Mouse (Mus musculus): ENCODE measurements around the gene Zbtb1.

Zbtb1 gene

DNA sequence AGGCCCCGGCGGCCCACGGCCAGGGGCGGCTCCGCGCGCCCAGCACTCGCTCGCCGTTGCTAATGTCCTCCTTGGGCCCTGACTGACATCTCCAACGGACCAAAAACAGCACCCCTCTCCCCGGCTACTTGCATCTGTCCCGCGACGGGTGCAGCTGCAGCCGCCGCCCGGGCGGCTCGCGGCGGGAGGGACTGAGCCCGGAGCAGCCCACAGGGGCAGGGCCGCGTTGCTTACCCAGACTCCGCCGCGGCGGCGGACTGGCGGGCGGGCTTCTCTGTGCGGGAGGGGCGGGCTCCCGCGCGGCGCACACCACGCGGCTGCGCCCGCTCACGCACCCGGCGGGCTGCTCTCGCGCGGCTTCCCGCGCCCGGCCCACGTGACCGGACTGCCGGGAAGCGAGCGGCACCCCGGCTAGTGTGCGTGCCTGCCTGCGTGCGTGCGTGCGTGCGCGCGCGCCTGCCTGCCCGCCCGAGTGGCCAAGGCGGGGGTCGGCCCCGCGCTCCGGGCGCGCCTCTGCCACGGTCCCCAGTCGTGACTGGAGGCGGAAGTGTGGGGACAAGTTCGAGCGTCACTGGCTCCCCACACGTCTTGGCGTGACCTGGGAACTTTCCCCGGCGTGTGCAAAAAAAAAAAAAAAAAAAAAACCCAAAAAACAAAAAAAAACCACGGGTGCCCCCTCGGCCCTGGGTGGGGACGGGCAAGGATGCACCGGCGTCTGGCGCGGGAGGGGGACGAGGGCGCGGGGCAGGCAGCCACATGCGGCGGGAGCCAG lies 674 bp upstream of the Zbtb1 start, which contains the start of gene Zbtb25:
Gene Zbtb25, minus strand, starts transcription at position 397 of the 772 bp plus-strand sequence.
- DNase-seq = peak; percentile 87 to 93

GRCm38 (mm10) chr12:76370831-76371571 lies 935 bp downstream of the Zbtb1 start:
- DNase-seq = peak; percentile 55 to 66

DNA sequence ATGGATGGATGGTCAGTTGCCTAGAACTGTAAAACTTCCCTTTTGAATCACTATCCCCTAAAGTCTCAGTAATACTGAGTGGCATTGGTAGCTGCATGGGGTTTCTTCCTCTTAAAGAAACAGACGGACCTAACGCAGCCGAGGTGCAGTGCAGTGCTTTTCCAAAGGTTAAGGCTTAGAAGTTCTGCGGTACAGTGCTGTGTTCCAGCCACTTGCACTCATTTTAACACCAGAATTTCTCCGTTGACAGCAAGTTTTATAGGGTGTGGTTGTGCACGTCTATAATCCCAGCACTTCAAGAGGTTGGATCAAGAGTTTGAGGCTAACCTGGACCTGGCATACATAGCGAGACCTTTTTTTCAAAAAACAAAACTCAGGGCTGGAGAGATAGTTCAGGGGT lies 2.0 kb downstream of the Zbtb1 start:
- DNase-seq = no peak

GRCm38 (mm10) chr12:76372881-76373818 lies 3.1 kb downstream of the Zbtb1 start:
- no peak for DNase-seq

DNA sequence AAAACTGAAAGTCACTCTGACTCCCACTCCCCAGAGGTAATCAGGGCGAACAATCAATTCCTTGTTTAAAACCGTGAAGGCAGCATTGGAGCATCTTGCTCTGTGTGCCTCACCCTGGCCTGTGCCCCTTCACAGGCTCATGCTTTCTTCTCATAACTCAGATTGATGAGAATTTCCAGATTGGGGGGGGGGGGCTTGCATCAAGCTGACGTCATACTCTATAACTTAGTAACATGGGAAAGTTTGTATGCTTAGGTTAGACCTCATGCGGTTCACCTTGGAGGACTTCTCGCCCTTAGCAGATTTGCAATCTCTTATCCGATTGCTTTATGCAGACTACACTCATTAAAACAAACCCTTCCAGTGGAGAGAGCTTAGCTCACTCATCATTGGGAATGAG lies 3.9 kb downstream of the Zbtb1 start:
- no peak for DNase-seq

DNA sequence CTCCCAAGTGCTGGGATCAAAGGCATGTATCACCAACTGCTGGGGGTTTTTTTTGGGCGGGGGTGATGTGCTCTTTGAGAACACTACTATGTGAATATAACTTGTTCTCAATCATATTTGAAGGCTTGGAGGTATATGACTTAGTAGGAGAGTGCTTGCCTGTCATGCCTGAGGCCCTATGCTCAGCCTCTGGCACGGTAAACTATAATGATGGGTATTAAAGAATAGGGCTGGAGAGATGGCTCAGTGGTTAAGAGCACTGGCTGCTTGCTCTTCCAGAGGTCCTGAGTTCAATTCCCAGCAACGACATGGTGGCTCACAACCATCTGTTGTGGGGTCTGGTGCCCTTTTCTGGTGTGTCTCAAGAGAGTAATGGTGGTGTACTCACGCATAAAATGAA lies 4.8 kb downstream of the Zbtb1 start:
- no peak for DNase-seq

- no peak for DNase-seq
Measured at GRCm38 (mm10) chr12:76375506-76375905, 5.4 kb downstream of the Zbtb1 start.

- DNase-seq = peak in 1 of 2 experiments; percentile 24
Measured at GRCm38 (mm10) chr12:76376649-76377048, 6.6 kb downstream of the Zbtb1 start.

DNA sequence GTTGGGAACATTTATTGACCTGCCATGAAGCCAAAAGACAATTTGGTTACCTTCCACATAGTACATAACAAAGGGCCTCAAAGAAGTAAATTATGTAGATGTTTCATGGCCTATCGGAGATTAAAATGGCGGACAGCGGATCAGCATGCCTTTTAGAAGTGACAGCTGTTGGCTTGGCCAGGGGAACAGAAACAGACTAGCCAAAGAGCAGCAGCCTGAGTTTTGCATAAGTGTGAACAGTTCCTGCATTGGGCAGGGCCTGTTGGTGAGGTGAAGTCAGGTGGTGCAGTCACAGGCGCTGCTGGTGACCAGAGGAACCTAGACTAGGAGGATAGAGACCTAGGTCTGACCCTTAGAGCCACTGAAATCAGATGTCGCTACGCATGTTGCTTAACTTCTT lies 7.0 kb downstream of the Zbtb1 start:
- DNase-seq = no peak

- no peak for DNase-seq
Measured at GRCm38 (mm10) chr12:76377726-76378125, 7.7 kb downstream of the Zbtb1 start.

DNA sequence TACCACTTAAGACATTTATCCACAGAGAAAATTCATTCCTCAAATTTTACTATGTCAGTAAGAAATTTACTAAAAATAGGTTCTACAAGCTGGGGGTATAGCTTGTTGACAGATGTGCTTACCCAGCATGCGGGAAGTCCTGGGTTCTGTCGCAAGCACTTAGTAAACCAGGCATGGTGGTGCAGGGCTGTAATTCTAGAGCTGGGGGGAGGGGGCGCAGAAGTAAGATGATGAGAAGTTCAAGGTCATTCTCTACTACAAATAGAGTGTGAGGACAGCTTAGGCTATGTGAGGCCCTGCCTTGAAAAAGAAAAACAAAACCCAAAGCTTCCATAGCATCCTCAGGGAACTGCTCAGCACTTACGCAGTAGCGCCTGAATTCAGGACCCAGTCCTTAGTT lies 8.5 kb downstream of the Zbtb1 start:
- no peak for DNase-seq

DNA sequence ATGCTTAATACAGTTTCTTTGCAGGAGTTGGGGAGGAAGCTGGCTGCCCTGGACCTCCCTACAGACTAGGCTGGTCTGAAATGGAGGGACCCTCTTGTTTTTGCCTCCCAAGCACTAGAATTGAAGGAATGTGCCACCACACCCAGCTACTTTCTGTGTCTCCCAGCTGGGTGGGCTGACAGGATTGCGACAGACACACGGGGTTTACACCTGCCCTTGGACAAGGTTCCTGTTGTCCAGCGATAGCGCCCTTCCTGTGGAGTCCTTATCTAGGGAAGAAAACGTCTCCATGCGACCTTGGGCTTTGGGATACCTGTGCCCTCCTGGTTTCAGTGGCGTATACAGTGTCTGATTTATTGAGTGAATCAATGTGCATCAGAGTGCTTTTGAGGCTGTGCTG lies 10.1 kb downstream of the Zbtb1 start:
- DNase-seq = no peak

DNA sequence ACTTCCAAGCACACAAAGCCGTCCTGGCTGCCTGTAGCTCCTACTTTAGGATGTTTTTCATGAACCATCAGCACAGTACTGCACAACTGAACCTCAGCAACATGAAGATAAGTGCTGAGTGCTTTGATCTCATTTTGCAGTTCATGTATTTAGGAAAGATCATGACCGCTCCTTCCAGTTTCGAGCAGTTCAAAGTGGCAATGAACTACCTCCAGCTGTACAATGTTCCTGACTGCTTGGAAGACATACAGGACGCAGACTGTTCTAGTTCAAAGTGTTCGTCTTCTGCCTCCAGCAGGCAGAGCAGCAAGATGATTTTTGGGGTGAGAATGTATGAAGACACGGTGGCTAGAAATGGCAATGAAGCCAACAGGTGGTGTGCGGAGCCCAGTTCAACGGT lies 15.3 kb downstream of the Zbtb1 start:
- DNase-seq = no peak

GRCm38 (mm10) chr12:76388794-76389193 lies 18.7 kb downstream of the Zbtb1 start:
- peak in 1 of 2 experiments; percentile 23 for DNase-seq

DNA sequence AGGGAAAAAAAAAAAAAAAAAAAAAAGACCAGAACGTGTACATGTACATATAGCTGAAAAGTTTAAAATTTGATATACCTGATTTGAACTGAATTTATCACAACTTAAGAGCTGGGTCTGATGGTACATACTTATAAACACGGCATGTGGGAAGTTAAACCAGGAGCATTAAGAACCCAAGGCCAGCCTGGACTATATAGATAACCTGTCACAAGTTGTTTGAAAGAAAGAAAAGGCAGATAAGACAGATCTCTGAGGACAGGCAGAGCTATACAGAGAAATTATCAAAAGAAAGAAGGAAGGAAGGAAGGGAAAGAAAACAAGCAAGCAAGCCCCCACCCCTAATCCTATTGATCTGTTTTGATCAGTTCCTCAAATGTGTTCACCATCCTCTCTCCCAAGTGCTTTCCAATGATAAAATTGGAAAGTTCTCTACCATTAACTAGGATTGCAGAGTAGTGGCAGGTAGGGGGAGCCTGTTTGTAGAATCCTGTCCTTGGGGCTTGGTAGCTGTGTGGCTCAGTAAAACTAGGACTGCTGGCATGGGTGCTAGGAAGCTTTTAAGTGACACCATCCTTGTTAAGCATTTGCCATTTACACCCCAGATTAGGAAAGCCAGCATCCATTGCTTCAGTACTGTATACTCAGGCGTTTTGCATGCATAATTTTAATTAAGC lies 21.7 kb downstream of the Zbtb1 start:
- DNase-seq = no peak

GRCm38 (mm10) chr12:76392979-76393378 lies 22.9 kb downstream of the Zbtb1 start:
- DNase-seq = no peak

DNA sequence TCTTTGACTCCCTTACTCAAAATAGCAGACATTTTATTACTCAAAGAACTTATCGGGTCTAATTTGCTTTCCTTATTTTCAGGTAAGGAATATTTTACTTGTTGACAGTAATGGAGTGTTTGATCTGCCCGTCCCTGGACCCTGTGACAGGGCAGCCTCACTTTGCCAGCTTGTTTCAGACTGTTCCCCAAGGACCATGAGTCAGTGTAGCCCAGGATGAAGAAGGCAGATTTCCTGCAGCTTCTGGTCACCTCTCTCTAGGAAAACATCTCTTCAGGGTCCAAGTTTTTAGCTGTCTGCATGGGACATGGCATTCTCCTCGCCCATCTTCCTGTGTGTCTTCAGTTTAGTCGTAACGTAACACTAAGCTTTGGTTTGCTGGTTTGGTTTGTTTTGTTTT lies 27.2 kb downstream of the Zbtb1 start:
- no peak for DNase-seq

DNA sequence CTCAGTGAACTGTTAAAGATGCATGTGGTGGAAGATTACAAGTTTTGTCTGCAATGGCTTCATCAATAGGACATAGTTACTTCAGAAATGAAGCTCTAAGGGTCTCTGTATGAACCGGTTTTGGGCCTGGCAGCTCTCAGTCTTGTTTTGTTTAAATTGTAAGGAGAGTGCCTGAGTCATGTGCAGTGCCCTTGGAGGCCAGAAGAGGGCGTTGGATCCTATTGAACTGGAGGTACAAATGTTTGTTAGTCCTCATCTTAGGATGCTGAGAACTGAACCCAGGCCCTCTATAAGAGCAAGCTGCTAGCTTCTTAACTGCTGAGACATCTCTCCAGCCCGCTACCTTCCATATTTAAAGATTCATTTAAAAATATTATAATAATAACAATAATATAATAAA lies 31.6 kb downstream of the Zbtb1 start:
- DNase-seq = no peak

- peak in 1 of 2 experiments; percentile 10 for DNase-seq
Measured at GRCm38 (mm10) chr12:76402991-76403885, 33.2 kb downstream of the Zbtb1 start.

DNA sequence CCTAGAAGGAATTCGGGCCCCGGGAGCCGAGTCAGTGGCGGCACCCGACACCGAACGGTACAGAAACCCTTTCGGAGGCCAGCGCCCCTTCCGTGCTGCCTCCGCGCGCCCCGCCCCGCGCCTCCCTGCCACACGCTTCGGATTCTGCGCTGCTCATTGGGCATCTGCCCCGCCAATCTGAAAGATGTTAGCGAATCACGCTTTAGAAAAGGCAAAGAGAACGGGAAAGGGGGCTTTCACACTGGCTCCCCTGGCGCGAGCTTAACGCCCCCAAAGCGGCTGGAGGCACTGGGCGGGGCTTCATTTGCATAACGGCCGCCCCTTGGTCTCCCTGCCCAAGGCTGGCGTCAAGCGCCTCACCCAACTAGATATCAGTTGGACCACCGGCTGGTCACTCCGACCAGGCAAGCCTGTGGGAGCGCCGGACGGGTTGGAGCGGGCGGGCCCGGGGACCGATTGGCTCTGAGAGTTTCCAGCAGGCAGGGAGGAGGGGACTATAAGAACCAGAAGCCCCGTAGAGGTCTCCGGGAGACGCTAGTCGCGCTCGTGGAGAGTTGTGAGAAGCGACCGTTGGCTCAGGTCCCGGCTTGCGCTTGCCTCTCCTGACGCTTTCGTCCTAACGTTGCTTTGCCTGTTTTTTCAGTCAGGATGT lies 33.9 kb downstream of the Zbtb1 start, which contains the start of gene Hspa2:
Gene Hspa2, plus strand, starts transcription at position 291 of the 652 bp plus-strand sequence.
- DNase-seq = peak; percentile 99 to 100

DNA sequence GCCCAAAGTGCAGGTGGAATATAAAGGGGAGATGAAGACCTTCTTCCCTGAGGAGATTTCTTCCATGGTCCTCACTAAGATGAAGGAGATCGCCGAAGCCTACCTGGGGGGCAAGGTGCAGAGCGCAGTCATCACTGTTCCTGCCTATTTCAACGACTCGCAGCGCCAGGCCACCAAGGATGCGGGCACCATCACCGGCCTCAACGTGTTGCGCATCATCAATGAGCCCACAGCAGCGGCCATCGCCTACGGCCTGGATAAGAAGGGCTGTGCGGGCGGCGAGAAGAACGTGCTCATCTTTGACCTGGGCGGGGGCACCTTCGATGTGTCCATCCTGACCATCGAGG lies 34.7 kb downstream of the Zbtb1 start:
- no peak for DNase-seq

Data from cerebellum, postnatal 36 days (tissue).